Mouse (Mus musculus) heart, embryonic 13.5 days (tissue): Measurements from ENCODE around the gene Crtc1. TPM values are rescaled to one million over a fixed set of nuclear protein-coding genes. Genes with fewer than 3 reads are reported as not detected.

ENCODE experiments used
- ATAC-seq: fragments of 200-750 bp; cut with Nextera tagmentation; 2 replicates; pipeline ENCODE4 v1.8.0; 2017; ENCODE audit warnings: moderate TSS enrichment; ENCODE audit not compliant: insufficient number of reproducible peaks, low FRiP score, low TSS enrichment; ENCODE audit errors: extremely low read depth
- H3K27ac ChIP-seq: fragments of 300-500 bp; sonication (generic); replicated peaks from 2 replicates; pipeline ENCODE4 v1.5.1; 2015; ENCODE audit warnings: moderate library complexity, mild to moderate bottlenecking, inconsistent platforms
- H3K27me3 ChIP-seq: fragments of 300-500 bp; sonication (generic); replicated peaks from 2 replicates; pipeline ENCODE4 v1.6.1; 2015; ENCODE audit warnings: mild to moderate bottlenecking, inconsistent platforms
- H3K36me3 ChIP-seq: fragments of 300-500 bp; sonication (generic); 2 replicates; pipeline ENCODE4 v1.6.1; 2015; ENCODE audit warnings: mild to moderate bottlenecking, inconsistent platforms
- H3K4me1 ChIP-seq: fragments of 300-500 bp; sonication (generic); 2 replicates; pipeline ENCODE4 v1.6.1; 2015; ENCODE audit warnings: inconsistent platforms
- H3K4me2 ChIP-seq: fragments of 300-500 bp; sonication (generic); 2 replicates; pipeline ENCODE4 v1.6.1; 2015; ENCODE audit warnings: inconsistent platforms, mild to moderate bottlenecking, moderate library complexity
- H3K4me3 ChIP-seq: fragments of 300-500 bp; sonication (generic); 2 replicates; pipeline ENCODE4 v1.5.1; 2015; ENCODE audit warnings: moderate library complexity, mild to moderate bottlenecking, inconsistent platforms
- H3K9ac ChIP-seq: fragments of 300-500 bp; sonication (generic); 2 replicates; pipeline ENCODE4 v1.6.1; 2015; ENCODE audit warnings: inconsistent platforms, mild to moderate bottlenecking, moderate library complexity
- H3K9me3 ChIP-seq: fragments of 300-500 bp; sonication (generic); 2 replicates; pipeline ENCODE4 v1.6.1; 2016; ENCODE audit warnings: inconsistent platforms
- WGBS: fragments of 180-500 bp; shearing (Covaris S2); methylation state at CpG from one replicate; pipeline ENCODE4 v1.1.7; 2015; ENCODE audit warnings: mixed read lengths; 5-methylcytosine and 5-hydroxymethylcytosine counted together
- polyA plus RNA-seq: library from polyadenylated mRNA; unstranded; fragments of >200 nt; fragmentation: Nextera tagmentation; extraction: Ambion mirVana; gene quantifications from 2 replicates; pipeline ENCODE4 v1.2.1, GENCODE M21; 2015

The Crtc1 gene
- polyA plus RNA-seq, 1 experiment from 2014 or later: 12.4 TPM

DNA sequence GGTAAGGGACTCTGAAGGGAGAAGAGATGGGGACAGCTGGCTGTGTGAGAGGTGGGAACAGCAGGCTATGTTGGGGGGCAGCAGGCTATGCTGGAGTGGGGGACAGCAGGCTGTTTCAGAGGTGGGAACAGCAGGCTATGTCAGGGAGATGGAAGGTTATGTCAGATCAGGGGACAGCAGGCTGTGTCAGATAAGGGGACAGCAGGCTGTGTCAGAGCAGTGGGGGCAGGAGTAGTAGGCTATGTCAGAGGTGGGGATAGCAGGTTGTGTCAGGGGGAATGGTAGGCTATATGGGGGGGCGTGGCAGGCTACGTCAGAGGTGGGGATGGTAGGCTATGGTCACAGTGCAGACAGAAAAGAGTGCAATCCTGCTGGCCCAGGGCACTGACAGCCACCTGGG is 16.7 kb downstream of the Crtc1 start:
- no peaks in the 10 kb centered on the region for H3K9me3 ChIP-seq
- no peak overlapping the region for H3K9ac ChIP-seq
- no peak overlapping the region for H3K27ac ChIP-seq
- H3K36me3 ChIP-seq: no peaks in the 10 kb centered on the region
- 54% methylated on average over 2 of the region's 2 CpGs for WGBS
- H3K27me3 ChIP-seq: no peaks in the 10 kb centered on the region
- H3K4me3 ChIP-seq: no peak overlapping the region
- ATAC-seq: peak; percentile 40; the same call in 1 of the 2 replicates
- H3K4me2 ChIP-seq: no peak overlapping the region
- H3K4me1 ChIP-seq: peaks cover 50% of the 10 kb centered on the region

DNA sequence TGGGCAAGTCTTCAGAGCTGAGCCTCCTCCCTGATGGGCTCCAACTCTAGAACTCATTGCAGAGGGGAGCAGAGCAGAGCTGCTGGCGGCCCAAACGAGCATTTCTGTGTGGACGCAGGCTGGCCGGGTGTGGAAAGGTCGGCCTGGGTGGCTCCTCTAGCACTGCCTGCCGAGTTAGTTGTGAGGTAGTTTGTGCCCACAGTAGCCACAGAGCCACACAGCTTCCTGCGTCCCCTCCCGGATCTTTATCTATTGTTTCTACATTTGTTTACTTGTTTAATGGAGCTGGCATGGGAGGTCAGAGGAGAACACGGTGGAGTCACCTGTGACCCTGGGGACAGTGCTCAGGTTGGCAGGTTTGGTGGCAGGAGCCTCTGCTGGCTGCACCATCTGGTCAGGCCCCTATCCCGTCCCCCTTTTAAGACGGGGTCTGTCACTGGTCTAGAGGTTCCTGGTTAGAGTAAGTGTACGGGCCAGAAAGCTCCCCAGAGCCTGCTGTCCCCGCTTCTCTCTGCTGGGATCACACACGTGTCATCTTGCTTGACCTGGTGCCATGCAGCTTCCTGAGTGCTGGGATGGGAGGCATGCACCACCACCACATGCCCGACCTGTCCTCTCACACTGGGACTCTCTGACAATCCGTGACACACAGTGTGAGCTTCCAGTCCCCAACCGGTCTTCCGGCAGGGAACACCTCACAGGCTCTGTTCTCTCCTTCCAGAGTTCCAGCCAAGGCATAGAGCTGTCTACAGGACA is 17.9 kb downstream of the Crtc1 start:
- 74% methylated on average over 18 of the region's 18 CpGs for WGBS
- Histone ChIP-seq H3K36me3 (no peaks in the 10 kb centered on the region), H3K9ac (0 out of 2 replicates have a peak overlapping the region, but pooled peaks have one; percentile 12)

DNA sequence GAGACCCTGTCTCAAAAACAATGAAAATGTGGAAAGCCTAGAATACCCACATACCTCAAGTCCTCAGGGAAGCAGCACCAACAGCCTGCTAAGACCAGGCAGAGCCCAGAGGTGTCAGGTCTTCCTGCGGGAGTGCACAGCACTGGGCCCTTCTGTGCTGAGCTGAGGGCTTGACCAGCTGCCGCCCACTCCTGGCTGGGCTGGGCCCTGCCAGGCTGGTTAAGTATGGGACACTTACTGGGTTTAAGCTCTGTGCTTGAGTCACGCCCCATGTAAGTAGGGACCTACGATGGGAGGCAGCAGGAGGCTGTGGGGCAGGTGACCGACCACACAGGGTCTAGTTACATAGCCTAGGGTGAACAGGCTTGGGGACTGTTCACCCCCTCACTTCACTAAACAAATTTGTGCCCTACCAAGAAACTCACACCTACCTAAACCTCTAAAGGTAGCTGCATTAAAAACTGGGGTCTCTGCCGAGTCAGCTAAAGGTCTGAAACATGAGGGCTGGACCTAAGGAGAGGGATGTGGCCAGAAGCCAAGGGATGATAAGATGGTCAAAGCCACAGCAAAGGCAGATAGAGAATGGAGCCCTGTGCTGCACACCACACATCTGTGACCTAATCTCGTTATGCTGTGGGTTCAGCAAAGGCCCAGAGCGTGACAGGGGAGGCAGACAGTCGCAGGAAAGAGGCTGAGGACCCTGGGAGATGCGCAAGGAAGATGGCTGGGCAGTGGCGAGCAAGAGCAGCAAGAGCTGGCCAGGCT is 19.3 kb downstream of the Crtc1 start:
- H3K27ac ChIP-seq: peak overlapping the region; percentile 61
- ATAC-seq: no peak
- peaks cover 65% of the 10 kb centered on the region for H3K4me1 ChIP-seq
- H3K4me2 ChIP-seq: peak overlapping the region; percentile 30; the same call in 1 of the 2 replicates
- no peak overlapping the region for H3K4me3 ChIP-seq
- WGBS: 59% methylated on average over 11 of the region's 11 CpGs
- peak overlapping the region; percentile 52 for H3K9ac ChIP-seq
- no peaks in the 10 kb centered on the region for H3K9me3 ChIP-seq
- H3K27me3 ChIP-seq: no peaks in the 10 kb centered on the region; the same call in 1 of the 2 replicates
- no peaks in the 10 kb centered on the region for H3K36me3 ChIP-seq

More for the DNA sequence above, 17.9 kb downstream of the Crtc1 start:
- H3K4me2 ChIP-seq: peak overlapping the region; percentile 2; the same call in 1 of the 2 replicates
- no peak overlapping the region for H3K27ac ChIP-seq
- peaks cover 62% of the 10 kb centered on the region for H3K4me1 ChIP-seq
- ATAC-seq: no peak
- no peak overlapping the region for H3K4me3 ChIP-seq
- no peaks in the 10 kb centered on the region for H3K9me3 ChIP-seq
- no peaks in the 10 kb centered on the region; the same call in 1 of the 2 replicates for H3K27me3 ChIP-seq

GRCm38 (mm10) chr8:70418954-70419353 is 20.4 kb downstream of the Crtc1 start:
- peak overlapping the region; percentile 24; the same call in 1 of the 2 replicates for H3K9ac ChIP-seq
- H3K27ac ChIP-seq: peak overlapping the region; percentile 61
- WGBS: 26% methylated on average over 14 of the region's 14 CpGs
- no peaks in the 10 kb centered on the region; the same call in 1 of the 2 replicates for H3K27me3 ChIP-seq
- peak overlapping the region; percentile 30 for H3K4me2 ChIP-seq
- no peak overlapping the region for H3K4me3 ChIP-seq
- ATAC-seq: 0 out of 2 replicates have a peak, but pooled peaks have one; percentile 7
- H3K9me3 ChIP-seq: no peaks in the 10 kb centered on the region
- H3K4me1 ChIP-seq: peaks cover 65% of the 10 kb centered on the region
- H3K36me3 ChIP-seq: 0 out of 2 replicates have a peak, but pooled peaks cover 5% of the 10 kb centered on the region

GRCm38 (mm10) chr8:70417914-70418313 is 21.5 kb downstream of the Crtc1 start:
- peaks cover 65% of the 10 kb centered on the region for H3K4me1 ChIP-seq
- H3K27ac ChIP-seq: no peak overlapping the region
- ATAC-seq: no peak
- no peaks in the 10 kb centered on the region for H3K9me3 ChIP-seq
- H3K9ac ChIP-seq: no peak overlapping the region
- H3K4me2 ChIP-seq: peak overlapping the region; percentile 30
- no peak overlapping the region for H3K4me3 ChIP-seq
- peaks cover 8% of the 10 kb centered on the region; the same call in 1 of the 2 replicates for H3K36me3 ChIP-seq
- WGBS: 45% methylated on average over 10 of the region's 10 CpGs
- no peaks in the 10 kb centered on the region; the same call in 1 of the 2 replicates for H3K27me3 ChIP-seq

DNA sequence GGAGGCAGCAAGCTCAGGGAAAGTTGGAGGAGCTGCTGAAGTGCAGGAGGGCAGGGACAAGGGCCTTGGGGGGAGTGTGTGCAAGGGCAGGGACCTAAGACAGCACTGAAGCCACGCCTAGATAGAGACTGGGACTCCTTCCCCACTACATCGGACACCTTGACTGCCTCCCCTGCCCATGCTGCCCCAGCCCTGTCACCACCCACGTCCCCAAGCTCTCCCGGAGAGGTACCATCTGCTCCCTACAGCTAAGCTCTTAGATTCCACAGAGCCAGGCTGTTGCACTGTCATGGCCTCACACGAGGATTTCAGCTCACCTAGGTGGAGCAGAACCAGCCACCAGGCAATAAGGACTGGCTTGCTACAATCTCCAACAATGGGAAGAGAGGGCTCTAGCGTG is 22.4 kb downstream of the Crtc1 start:
- 51% methylated on average over 6 of the region's 6 CpGs for WGBS
- Histone ChIP-seq H3K4me1 (peaks cover 64% of the 10 kb centered on the region), H3K9ac (peak overlapping the region; percentile 58)

DNA sequence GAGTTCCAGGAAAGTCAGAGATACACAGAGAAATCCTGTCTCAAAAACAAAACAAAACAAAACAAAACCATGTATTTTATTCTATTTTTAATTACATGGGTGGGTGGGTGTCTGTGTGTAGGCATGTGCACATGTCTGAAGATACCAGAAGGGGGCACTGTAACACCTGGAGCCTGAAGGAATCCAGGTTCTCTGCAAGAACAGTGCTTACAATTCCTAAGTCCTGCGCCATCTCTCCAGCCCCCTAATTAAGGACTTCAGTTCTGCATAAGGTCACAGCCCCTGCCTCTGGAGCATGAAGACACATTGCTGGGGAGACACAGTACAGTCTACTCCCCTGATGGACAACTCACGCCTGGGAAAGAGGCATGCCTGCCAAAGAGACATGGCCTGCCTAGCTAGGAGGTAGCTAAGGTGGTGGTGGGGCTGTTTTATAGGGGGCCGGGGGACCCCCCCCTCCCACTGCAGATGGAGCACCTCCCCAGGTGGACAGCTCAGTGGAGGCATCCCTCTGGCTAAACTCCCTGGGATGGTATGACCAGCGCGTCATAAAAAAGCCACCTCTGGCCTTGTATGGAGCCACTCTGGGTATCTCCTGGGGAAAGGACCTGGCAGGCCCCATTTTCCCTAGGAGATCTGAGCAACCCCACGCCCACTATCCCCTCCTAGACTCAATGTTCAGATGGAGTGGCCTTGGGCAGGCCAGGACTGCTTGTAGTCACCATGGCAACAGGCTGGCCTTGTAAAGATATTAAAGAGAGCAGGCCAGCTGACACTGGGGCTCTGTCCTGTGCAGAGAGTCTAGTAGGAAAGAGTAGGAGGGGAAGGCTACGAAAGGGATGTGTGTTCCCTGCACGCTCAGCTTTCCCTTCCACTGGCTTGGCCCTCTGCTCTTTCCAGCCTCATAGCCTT is 23.6 kb downstream of the Crtc1 start:
- Histone ChIP-seq H3K36me3 (peaks cover 10% of the 10 kb centered on the region; the same call in 1 of the 2 replicates), H3K4me2 (0 out of 2 replicates have a peak overlapping the region, but pooled peaks have one; percentile 11), H3K4me3 (no peak overlapping the region), H3K27ac (no peak overlapping the region; the same call in 1 of the 2 replicates), H3K9me3 (no peaks in the 10 kb centered on the region), H3K4me1 (peaks cover 52% of the 10 kb centered on the region), H3K27me3 (no peaks in the 10 kb centered on the region; the same call in 1 of the 2 replicates), H3K9ac (no peak overlapping the region; the same call in 1 of the 2 replicates)
- ATAC-seq: no peak
- WGBS: 70% methylated on average over 8 of the region's 8 CpGs

More for the DNA sequence above, 22.4 kb downstream of the Crtc1 start:
- no peaks in the 10 kb centered on the region; the same call in 1 of the 2 replicates for H3K27me3 ChIP-seq
- no peak for ATAC-seq
- no peak overlapping the region for H3K4me3 ChIP-seq
- H3K9me3 ChIP-seq: no peaks in the 10 kb centered on the region
- H3K27ac ChIP-seq: 0 out of 2 replicates have a peak overlapping the region, but pooled peaks have one; percentile 37
- peaks cover 10% of the 10 kb centered on the region; the same call in 1 of the 2 replicates for H3K36me3 ChIP-seq
- H3K4me2 ChIP-seq: peak overlapping the region; percentile 30

DNA sequence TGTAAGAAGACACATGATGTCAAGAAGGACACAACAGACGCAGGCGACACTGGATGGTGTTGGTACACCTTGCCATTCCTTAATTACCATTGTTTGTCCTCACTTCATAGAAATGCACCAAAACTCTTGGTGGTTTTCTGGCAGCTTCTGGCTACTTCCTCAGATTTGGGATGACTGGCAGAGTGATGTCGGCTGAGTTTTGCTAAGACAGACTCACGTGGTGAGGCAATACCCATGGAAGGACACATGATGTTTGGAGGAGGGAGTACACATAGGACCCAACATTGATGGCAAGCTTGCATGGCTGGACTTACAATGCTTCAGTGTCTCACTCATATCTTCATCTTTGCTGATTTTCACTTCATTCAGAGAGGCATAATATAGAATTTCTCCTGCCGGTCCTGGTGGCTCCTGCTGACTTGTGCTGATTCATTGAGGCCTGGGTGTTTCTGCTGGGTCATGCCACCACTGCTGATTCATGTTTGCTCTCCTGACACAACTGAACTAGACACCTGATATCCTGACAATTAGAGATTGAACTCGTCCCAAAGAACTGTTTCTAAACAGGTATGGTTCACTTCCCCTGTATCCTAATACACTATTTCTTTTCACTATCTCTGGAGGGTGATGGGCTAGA is 25.0 kb downstream of the Crtc1 start:
- Histone ChIP-seq H3K9ac (no peak overlapping the region), H3K36me3 (peaks cover 10% of the 10 kb centered on the region; the same call in 1 of the 2 replicates), H3K4me3 (no peak overlapping the region), H3K4me1 (peaks cover 42% of the 10 kb centered on the region), H3K27ac (peak overlapping the region; percentile 46; the same call in 1 of the 2 replicates), H3K27me3 (no peaks in the 10 kb centered on the region; the same call in 1 of the 2 replicates), H3K9me3 (no peaks in the 10 kb centered on the region), H3K4me2 (peak overlapping the region; percentile 30; the same call in 1 of the 2 replicates)
- peak; percentile 51; the same call in 1 of the 2 replicates for ATAC-seq
- WGBS: 78% methylated on average over 6 of the region's 6 CpGs

DNA sequence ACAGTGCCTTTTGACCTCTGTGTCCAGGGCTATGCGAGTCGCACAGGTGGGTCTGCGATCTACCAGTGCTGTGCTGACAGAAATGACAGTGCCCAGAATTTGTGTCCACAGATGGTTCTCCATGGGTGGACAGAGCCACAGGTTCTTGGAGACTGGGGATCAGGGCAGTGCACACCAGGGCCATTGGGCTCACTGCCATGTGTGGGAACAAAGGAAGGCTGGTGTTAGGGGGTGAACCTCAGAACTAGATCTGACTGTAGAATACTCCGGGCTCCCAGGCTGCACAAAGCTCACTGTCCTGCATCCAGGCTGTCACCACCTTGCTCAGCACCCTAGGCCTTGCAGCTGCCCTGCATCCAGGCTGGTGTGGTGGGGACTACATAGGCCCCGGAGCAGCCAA is 29.1 kb downstream of the Crtc1 start:
- Histone ChIP-seq H3K4me1 (peaks cover 45% of the 10 kb centered on the region), H3K9ac (peak overlapping the region; percentile 14; the same call in 1 of the 2 replicates), H3K36me3 (peaks cover 10% of the 10 kb centered on the region; the same call in 1 of the 2 replicates), H3K27me3 (no peaks in the 10 kb centered on the region), H3K4me3 (no peak overlapping the region), H3K4me2 (no peak overlapping the region), H3K27ac (no peak overlapping the region), H3K9me3 (no peaks in the 10 kb centered on the region)
- WGBS: 88% methylated on average over 5 of the region's 5 CpGs
- ATAC-seq: no peak

DNA sequence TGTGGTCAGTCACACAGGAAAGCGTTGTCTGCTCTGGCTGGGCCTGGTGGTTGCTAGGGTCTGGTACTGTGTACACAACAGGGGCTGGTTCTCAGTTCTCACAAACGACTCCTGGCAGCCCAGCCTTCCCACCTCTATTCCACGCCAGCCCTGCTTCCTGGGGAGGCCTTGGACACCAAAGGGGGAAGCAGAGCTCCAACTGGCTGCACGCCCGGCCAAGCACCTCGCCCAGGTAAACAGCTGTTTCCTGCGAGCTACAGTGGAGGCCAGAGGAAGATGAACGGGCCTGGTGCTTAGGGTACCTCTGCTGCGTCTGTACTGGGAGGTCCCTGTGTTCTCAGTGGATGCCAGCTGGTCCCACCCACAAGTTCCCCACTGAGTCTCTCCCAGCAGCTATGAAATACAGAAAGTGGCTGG is 29.9 kb downstream of the Crtc1 start:
- peaks cover 13% of the 10 kb centered on the region for H3K36me3 ChIP-seq
- H3K4me3 ChIP-seq: no peak overlapping the region
- H3K27me3 ChIP-seq: no peaks in the 10 kb centered on the region
- ATAC-seq: no peak
- H3K4me2 ChIP-seq: no peak overlapping the region
- 66% methylated on average over 9 of the region's 9 CpGs for WGBS
- peak overlapping the region; percentile 68; the same call in 1 of the 2 replicates for H3K9ac ChIP-seq
- H3K9me3 ChIP-seq: 0 out of 2 replicates have a peak, but pooled peaks cover 1% of the 10 kb centered on the region
- 0 out of 2 replicates have a peak overlapping the region, but pooled peaks have one; percentile 62 for H3K27ac ChIP-seq
- peaks cover 48% of the 10 kb centered on the region for H3K4me1 ChIP-seq
